Mouse (Mus musculus): Measurements from ENCODE around the gene Tank. TPM values are rescaled to one million over a fixed set of nuclear protein-coding genes. Genes with fewer than 3 reads are reported as not detected.

Gene Tank
- 23.4 and 25.7 TPM in 2 replicates for polyA plus RNA-seq (2016; fragmentation: Nextera tagmentation; extraction: Ambion mirVana)

DNA sequence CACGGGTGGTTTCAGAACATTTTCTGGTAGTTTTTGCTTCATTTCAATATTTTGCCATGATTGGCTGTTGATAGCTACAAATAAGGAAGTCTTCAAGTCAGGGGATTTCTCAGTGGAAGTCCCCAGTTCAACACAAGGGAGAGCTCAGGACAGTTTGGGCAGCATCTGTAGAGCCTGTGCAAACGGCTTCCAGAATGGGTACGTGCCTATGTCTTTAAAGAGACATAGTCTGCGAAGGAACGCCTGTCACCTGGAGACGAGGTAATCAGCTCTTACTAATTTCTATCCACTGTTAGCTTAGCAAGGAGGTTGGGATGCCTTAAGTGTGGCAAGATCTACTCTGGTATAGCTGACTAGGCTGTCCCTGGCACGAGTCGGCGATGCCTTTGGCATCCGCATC lies at the start of gene Tank:
Gene Tank (plus strand): TSS at position 153 of the 400 bp plus-strand sequence.
- WGBS, result 85% methylated on average over 10 of the region's 10 CpGs
- no peaks in the 10 kb centered on the region for H3K9me3 ChIP-seq
- no peaks in the 10 kb centered on the region for H3K36me3 ChIP-seq (replicated peaks)
- no peak within 1 kb of the TSS for H3K27ac ChIP-seq (replicated peaks)
- DNase-seq (ENCODE audit: low spot score), result no peak
- no peaks in the 10 kb centered on the region for H3K27me3 ChIP-seq (replicated peaks; ENCODE audit: low read depth, poor library complexity, severe bottlenecking)
- H3K4me1 ChIP-seq, result peaks cover 4% of the 10 kb centered on the region; the same call in 1 of the 2 replicates
- H3K4me3 ChIP-seq, result no peak within 1 kb of the TSS

DNA sequence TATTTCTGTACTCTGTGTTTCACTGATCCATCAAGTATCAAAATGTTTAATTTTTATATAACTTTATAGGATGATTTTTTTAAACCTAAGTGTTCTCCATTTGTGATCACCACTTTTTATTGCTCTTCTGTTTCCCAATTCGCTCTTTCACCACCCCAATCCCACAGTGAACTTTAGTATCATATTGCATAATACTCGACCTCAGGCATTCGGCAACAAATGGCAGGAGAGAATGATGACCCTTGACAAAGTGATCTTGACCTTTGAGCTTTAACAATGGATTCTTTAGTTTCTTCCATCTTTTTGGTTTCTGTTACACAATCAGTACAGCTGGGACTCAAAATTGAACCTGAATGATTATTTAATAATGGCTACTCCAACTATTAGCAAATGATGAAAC lies 46.1 kb upstream of the Tank start:
- Histone ChIP-seq H3K36me3 (replicated peaks) (no peaks in the 10 kb centered on the region), H3K4me3 (no peak overlapping the region), H3K4me1 (no peaks in the 10 kb centered on the region), H3K27me3 (replicated peaks; ENCODE audit: low read depth, poor library complexity, severe bottlenecking) (no peaks in the 10 kb centered on the region), H3K27ac (replicated peaks) (no peak overlapping the region), H3K9me3 (no peaks in the 10 kb centered on the region)
- no peak for DNase-seq (ENCODE audit: low spot score)
- WGBS, result 64% methylated on average over 3 of the region's 3 CpGs

DNA sequence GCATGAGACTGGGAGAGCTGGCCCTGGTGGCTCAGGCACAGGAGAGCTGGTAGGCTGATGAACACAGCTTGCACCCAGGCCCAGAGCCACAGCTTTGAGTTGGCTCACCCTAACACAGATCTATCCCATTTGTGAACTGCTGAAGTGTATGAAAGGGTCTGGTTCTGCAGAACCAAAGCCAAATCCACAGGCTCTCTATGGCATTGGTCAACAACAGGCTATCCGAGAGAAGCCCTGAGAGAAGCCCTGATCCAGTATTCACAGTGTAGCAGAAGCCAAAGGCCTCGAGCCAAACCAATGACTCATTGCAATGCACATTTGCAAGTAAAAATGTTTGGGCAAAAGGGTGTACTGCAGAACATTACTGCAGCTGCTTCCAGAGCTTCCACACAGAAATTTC lies 45.3 kb upstream of the Tank start:
- no peak overlapping the region for H3K4me3 ChIP-seq
- H3K9me3 ChIP-seq, result no peaks in the 10 kb centered on the region
- H3K4me1 ChIP-seq, result no peaks in the 10 kb centered on the region
- WGBS, result 81% methylated on average over 2 of the region's 2 CpGs
- H3K36me3 ChIP-seq (replicated peaks), result no peaks in the 10 kb centered on the region
- no peaks in the 10 kb centered on the region for H3K27me3 ChIP-seq (replicated peaks; ENCODE audit: low read depth, poor library complexity, severe bottlenecking)
- H3K27ac ChIP-seq (replicated peaks), result no peak overlapping the region
- DNase-seq (ENCODE audit: low spot score), result no peak

DNA sequence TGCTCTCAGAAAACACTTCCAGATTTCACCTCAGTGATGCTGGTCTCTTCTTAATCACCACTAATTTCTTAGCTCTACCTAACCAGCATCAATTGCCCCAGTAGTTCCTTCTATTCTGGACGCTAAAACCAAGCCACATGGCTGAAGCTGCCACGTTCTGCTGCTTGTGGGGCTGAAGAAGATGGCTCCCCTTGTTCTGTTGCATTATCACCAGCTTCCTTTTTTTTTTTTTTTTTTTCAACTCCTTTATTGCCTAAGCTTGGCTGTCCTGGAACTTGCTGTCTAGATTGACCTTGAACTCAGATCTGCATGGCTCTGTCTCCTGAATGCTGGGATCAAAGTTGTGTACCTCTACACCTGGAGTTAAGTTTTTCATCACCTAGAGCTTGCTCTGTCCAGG lies 41.5 kb upstream of the Tank start:
- Histone ChIP-seq H3K27ac (replicated peaks) (no peak overlapping the region), H3K9me3 (no peaks in the 10 kb centered on the region), H3K4me3 (no peak overlapping the region), H3K4me1 (peaks cover 3% of the 10 kb centered on the region; the same call in 1 of the 2 replicates), H3K27me3 (replicated peaks; ENCODE audit: low read depth, poor library complexity, severe bottlenecking) (no peaks in the 10 kb centered on the region), H3K36me3 (replicated peaks) (no peaks in the 10 kb centered on the region)
- 76% methylated on average over 2 of the region's 2 CpGs for whole genome bisulfite sequencing
- DNase-seq (ENCODE audit: low spot score), result no peak

DNA sequence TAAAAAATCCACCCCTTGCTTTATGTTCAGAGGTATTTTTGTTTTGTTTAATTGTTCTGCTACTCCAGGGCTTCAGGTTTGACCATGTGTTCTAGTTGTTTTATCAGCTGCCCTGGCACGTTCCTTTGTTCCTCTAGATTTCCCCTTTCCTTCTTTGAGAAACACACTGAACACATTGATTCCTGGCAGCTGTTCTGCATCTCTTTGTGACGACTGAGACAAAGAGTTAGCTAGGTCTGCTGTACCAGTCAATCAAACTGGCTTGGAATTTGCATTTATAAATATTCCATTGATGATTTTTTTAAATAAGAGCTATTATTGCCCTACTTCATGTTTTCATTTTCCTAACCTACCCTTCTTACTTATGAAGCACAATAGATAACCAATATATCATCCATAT lies 39.0 kb upstream of the Tank start:
- H3K27ac ChIP-seq (replicated peaks), result no peak overlapping the region
- no peaks in the 10 kb centered on the region for H3K36me3 ChIP-seq (replicated peaks)
- no peaks in the 10 kb centered on the region for H3K27me3 ChIP-seq (replicated peaks; ENCODE audit: low read depth, poor library complexity, severe bottlenecking)
- H3K4me1 ChIP-seq, result peaks cover 3% of the 10 kb centered on the region; the same call in 1 of the 2 replicates
- no peak for DNase-seq (ENCODE audit: low spot score)
- WGBS, result 27% methylated on average over 2 of the region's 2 CpGs
- no peak overlapping the region for H3K4me3 ChIP-seq
- no peaks in the 10 kb centered on the region for H3K9me3 ChIP-seq

DNA sequence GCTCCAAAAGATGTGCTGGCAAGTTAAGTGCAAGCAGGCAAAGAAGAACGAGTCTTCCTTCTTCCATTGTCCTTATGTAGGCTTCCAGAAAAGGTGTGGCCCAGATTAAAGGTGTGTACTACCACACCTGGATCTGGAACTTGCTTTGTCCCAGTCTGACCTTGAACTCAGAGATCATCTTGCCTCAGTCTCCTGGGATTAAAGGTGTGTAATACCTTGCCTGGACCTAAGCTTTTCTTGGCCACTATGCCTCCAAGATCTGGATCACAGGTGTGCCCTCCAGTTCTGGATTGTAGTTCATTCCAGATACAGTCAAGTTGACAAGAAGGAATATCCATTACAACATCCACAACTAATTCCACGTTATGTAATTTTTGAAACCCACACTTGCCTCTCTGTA lies 36.0 kb upstream of the Tank start:
- Histone ChIP-seq H3K4me1 (peaks cover 3% of the 10 kb centered on the region; the same call in 1 of the 2 replicates), H3K27me3 (replicated peaks; ENCODE audit: low read depth, poor library complexity, severe bottlenecking) (no peaks in the 10 kb centered on the region), H3K27ac (replicated peaks) (no peak overlapping the region), H3K36me3 (replicated peaks) (no peaks in the 10 kb centered on the region), H3K9me3 (no peaks in the 10 kb centered on the region), H3K4me3 (no peak overlapping the region)
- no peak for DNase-seq (ENCODE audit: low spot score)
- 87% methylated on average over 2 of the region's 2 CpGs for whole genome bisulfite sequencing

DNA sequence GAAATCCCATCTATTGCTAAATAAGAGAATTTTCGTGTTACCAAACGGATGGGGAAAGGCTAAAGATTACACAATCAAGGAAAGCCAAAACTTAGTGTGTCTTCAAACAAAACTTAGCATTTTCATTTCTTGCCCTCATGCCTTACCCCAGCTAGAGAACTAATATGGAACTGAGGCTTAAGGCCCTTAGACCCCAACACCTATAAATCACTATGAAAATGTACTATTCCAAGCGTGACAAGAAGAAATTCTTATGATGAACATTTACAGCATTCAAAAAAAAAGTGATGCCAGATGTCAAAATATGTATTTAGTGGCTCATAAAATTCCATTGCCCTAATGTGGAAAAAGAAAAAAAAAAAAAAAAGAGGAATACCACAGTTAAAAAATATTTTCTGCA lies 32.7 kb upstream of the Tank start:
- Histone ChIP-seq H3K4me3 (no peak overlapping the region), H3K27ac (replicated peaks) (no peak overlapping the region), H3K27me3 (replicated peaks; ENCODE audit: low read depth, poor library complexity, severe bottlenecking) (no peaks in the 10 kb centered on the region), H3K36me3 (replicated peaks) (no peaks in the 10 kb centered on the region), H3K4me1 (peaks cover 7% of the 10 kb centered on the region), H3K9me3 (no peaks in the 10 kb centered on the region)
- DNase-seq (ENCODE audit: low spot score), result no peak
- 89% methylated on average over 3 of the region's 3 CpGs for WGBS

DNA sequence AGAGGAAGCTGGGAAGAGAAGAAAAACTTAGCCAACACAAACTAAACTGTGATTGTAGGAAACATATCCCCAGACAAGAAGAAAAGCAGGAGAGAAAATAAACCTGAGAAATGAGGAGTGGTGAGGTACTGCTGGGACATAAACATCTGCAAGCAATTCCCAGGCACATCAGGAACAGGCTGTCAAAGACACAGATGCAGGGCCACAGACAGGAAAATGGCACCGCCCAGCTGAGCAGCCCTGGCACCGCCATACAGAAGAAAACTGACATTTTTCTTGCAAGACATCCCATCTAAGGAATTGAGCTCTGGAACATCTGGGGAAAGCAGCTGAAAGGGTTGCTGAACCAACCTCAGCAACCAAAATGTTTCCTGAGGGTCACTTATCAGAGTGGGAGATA lies 30.4 kb upstream of the Tank start:
- Histone ChIP-seq H3K27me3 (replicated peaks; ENCODE audit: low read depth, poor library complexity, severe bottlenecking) (no peaks in the 10 kb centered on the region), H3K36me3 (replicated peaks) (no peaks in the 10 kb centered on the region), H3K4me3 (no peak overlapping the region), H3K4me1 (peaks cover 7% of the 10 kb centered on the region), H3K9me3 (no peaks in the 10 kb centered on the region), H3K27ac (replicated peaks) (no peak overlapping the region)
- 54% methylated on average over 2 of the region's 2 CpGs for WGBS
- DNase-seq (ENCODE audit: low spot score), result peak; percentile 58

DNA sequence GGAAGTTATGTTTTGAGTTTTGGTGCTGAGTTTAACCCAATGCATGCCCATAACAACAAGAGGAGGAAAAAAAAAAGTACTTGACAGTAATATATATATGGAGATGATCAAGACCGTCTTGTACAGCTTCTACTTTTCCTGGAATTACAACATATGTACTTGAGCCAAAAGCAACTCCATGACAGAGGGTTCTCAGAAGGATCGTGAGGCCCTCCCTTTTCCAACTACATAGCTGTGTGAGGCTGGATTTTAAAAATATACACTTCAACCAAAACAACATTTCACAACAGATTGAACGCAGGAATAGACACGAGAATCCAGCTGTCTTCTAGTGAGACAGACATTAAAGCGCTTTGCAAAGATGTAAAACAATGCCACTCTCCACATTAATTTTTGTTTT lies 26.7 kb upstream of the Tank start:
- peaks cover 7% of the 10 kb centered on the region for H3K4me1 ChIP-seq
- H3K9me3 ChIP-seq, result no peaks in the 10 kb centered on the region
- no peak for DNase-seq (ENCODE audit: low spot score)
- no peak overlapping the region for H3K27ac ChIP-seq (replicated peaks)
- no peak overlapping the region for H3K4me3 ChIP-seq
- H3K27me3 ChIP-seq (replicated peaks; ENCODE audit: low read depth, poor library complexity, severe bottlenecking), result no peaks in the 10 kb centered on the region
- no peaks in the 10 kb centered on the region for H3K36me3 ChIP-seq (replicated peaks)
- WGBS, result 91% methylated on average over 5 of the region's 5 CpGs

DNA sequence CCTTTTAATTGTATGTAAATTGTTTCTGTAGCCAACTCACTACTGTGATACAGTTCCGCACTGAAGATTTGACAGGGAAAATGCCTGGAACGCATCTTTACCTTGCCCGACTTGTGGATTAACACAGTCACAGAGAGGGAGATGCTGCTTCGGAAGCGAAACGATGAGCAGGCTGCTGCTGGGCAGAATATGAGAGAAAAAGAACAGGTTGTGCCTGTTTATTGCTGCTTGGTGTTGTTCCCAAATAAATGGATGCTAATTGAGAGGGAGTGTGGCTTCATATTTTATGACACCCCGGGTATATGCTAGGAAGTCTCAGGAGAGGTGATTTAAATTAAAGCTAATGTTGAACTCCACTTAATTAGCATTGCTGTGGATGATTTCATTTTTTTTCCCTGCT lies 23.0 kb upstream of the Tank start:
- no peaks in the 10 kb centered on the region for H3K27me3 ChIP-seq (replicated peaks; ENCODE audit: low read depth, poor library complexity, severe bottlenecking)
- no peaks in the 10 kb centered on the region for H3K9me3 ChIP-seq
- H3K27ac ChIP-seq (replicated peaks), result no peak overlapping the region
- no peak for DNase-seq (ENCODE audit: low spot score)
- no peak overlapping the region for H3K4me3 ChIP-seq
- H3K4me1 ChIP-seq, result no peaks in the 10 kb centered on the region
- H3K36me3 ChIP-seq (replicated peaks), result no peaks in the 10 kb centered on the region
- 85% methylated on average over 7 of the region's 7 CpGs for WGBS

DNA sequence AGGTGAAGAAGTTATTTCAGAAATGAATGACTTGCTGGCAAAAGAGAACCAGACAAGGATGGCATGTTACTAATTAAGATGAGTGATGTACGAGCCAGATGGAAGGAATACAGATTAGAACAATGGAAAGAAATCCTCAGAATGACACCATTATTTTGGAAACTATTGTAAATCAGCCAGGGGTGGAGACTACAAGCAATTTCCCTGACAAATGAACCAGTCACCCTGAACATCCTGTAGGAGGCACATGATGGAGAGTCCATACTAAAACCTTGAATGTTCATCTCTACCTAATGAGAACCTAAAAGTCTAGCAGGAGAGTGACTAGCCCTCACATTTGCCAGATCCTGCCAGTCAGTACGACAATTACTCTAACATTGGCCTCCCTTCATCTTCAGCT lies 22.6 kb upstream of the Tank start:
- Histone ChIP-seq H3K4me1 (no peaks in the 10 kb centered on the region), H3K36me3 (replicated peaks) (no peaks in the 10 kb centered on the region), H3K9me3 (no peaks in the 10 kb centered on the region), H3K27me3 (replicated peaks; ENCODE audit: low read depth, poor library complexity, severe bottlenecking) (no peaks in the 10 kb centered on the region), H3K4me3 (no peak overlapping the region), H3K27ac (replicated peaks) (no peak overlapping the region)
- no peak for DNase-seq (ENCODE audit: low spot score)
- 60% methylated on average over 2 of the region's 2 CpGs for WGBS

DNA sequence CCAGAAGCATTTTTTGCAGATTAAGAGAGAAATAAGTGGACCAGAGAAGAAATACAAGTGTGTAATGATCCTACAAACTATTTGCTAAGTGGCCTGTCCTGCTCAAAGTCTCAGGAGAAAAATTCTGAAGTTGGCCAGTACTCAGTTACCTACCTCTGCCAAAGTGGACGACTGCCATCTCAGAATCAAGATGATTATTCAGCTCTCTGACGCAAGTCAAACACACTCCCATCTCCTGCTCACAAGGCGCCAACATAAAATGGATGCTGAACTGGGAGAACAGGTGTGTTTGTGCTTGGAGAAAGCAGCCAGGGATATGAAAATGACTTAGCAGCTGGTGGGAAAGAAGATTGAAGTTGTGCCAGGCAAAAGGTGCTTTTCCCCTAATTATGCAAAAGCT lies 21.7 kb upstream of the Tank start:
- H3K9me3 ChIP-seq, result no peaks in the 10 kb centered on the region
- H3K4me3 ChIP-seq, result no peak overlapping the region
- no peaks in the 10 kb centered on the region for H3K4me1 ChIP-seq

DNA sequence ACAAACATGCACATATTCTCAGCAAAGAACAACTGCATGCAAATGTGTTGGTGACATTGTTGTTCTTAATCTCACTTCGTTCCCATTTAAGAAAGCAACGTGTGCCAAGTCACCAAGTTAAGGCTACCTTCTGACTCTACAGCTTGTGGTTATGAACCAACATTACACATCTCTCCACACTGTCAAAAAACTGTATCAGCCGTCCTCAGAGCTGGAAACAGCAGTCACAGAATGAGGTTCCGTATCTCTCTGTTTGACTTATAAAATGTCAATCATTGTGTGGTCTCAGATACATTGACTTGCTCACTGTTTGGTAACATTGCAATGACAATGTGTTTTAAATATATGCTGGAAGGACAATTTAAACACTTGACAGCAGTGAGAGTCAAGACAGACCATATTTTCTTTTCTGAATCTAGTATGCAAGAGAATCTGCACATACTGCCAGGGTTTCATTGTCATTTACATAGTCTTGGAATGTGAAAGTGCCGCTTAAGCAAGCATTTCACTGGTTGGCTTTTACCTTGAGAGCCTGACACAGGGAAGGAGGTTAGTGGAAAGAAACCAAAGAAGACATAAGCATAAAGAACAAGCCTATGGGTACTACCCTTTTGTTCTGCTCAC lies 20.4 kb upstream of the Tank start:
- Histone ChIP-seq H3K27me3 (replicated peaks; ENCODE audit: low read depth, poor library complexity, severe bottlenecking) (no peaks in the 10 kb centered on the region), H3K27ac (replicated peaks) (no peak overlapping the region), H3K4me3 (no peak overlapping the region), H3K36me3 (replicated peaks) (no peaks in the 10 kb centered on the region), H3K9me3 (no peaks in the 10 kb centered on the region), H3K4me1 (no peaks in the 10 kb centered on the region)
- DNase-seq (ENCODE audit: low spot score), result no peak
- 86% methylated on average over 5 of the region's 5 CpGs for WGBS

More for the DNA sequence above, 21.7 kb upstream of the Tank start:
- no peak for DNase-seq (ENCODE audit: low spot score)
- Histone ChIP-seq H3K27me3 (replicated peaks; ENCODE audit: low read depth, poor library complexity, severe bottlenecking) (no peaks in the 10 kb centered on the region), H3K36me3 (replicated peaks) (no peaks in the 10 kb centered on the region), H3K27ac (replicated peaks) (no peak overlapping the region)
- WGBS, result 87% methylated on average over 3 of the region's 3 CpGs

All from embryonic facial prominence, embryonic 10.5 days (tissue).